Mouse (Mus musculus) heart, adult 2 months (tissue): ENCODE measurements around the gene Olfr476.

Experiments
- CTCF ChIP-seq: fragments of 200-600 bp; IDR thresholded peaks from 2 replicates; pipeline ENCODE4 v1.8.1; 2022; ENCODE audit warnings: antibody characterized with exemption, mild to moderate bottlenecking, moderate library complexity
- POLR2A ChIP-seq: fragments of 200-500 bp; IDR thresholded peaks from 2 replicates; pipeline ENCODE4 v1.6.1; 2011; ENCODE audit warnings: mild to moderate bottlenecking, low read depth, low read length, control low read depth; ENCODE audit not compliant: insufficient read depth

DNA sequence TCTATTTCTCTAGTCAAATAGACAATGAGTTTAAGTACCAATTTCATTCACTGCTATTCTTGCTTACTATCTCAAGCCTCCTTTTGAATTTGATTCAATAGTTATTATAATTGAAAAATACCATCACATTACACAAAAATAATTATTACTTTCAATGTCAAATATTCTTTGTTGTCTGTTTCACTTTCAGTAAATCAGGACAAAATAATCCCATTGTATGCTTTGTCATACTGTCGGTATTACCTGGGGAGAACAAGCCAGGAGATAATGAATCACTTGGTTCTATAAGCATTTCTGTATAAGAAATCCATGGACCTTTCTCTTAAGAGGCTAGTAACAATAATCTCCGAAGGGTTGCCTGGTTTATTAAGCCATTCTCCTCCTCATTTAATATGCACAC is 21.8 kb downstream of the Olfr476 start, which contains the start of gene Olfr477:
- TF ChIP-seq CTCF (no peak), POLR2A (no peak)
